Mouse (Mus musculus) intestine, embryonic 14.5 days (tissue): Measurements from ENCODE around the gene Map3k12. TPM values are rescaled to one million over a fixed set of nuclear protein-coding genes. Genes with fewer than 3 reads are reported as not detected.

Source experiments
- ATAC-seq: fragments of 200-750 bp; cut with Nextera tagmentation; replicated peaks from 2 replicates; pipeline ENCODE4 v1.8.0; 2017; ENCODE audit warnings: low read depth, moderate number of reproducible peaks, moderate TSS enrichment, moderate library complexity; ENCODE audit not compliant: low FRiP score, low TSS enrichment
- DNase-seq: peaks from one replicate; pipeline ENCODE4 v3.0.0-alpha.2; 2018; ENCODE audit warnings: low spot score
- H3K27ac ChIP-seq: fragments of 300-500 bp; sonication (generic); 2 replicates; pipeline ENCODE4 v1.5.1; 2014; ENCODE audit warnings: low read depth, mild to moderate bottlenecking, control low read depth
- H3K27me3 ChIP-seq: fragments of 300-500 bp; sonication (generic); replicated peaks from 2 replicates; pipeline ENCODE4 v1.6.1; 2014; ENCODE audit warnings: low read length, control low read depth; ENCODE audit not compliant: control insufficient read depth, insufficient read depth
- H3K36me3 ChIP-seq: fragments of 300-500 bp; sonication (generic); 2 replicates; pipeline ENCODE4 v1.6.1; 2014; ENCODE audit warnings: low read length, control low read depth; ENCODE audit not compliant: control insufficient read depth, insufficient read depth
- H3K4me1 ChIP-seq: fragments of 300-500 bp; sonication (generic); replicated peaks from 2 replicates; pipeline ENCODE4 v1.6.1; 2014; ENCODE audit warnings: low read length, control low read depth, mixed read lengths; ENCODE audit not compliant: control insufficient read depth, insufficient read depth
- H3K4me2 ChIP-seq: fragments of 300-500 bp; sonication (generic); 2 replicates; pipeline ENCODE4 v1.6.1; 2014; ENCODE audit warnings: low read length
- H3K4me3 ChIP-seq: fragments of 300-500 bp; sonication (generic); 2 replicates; pipeline ENCODE4 v1.5.1; 2014; ENCODE audit warnings: low read depth, low read length, control low read depth, mixed read lengths
- H3K9ac ChIP-seq: fragments of 300-500 bp; sonication (generic); 2 replicates; pipeline ENCODE4 v1.6.1; 2014; ENCODE audit warnings: mild to moderate bottlenecking, low read length
- H3K9me3 ChIP-seq: fragments of 300-500 bp; sonication (generic); 2 replicates; pipeline ENCODE4 v1.6.1; 2016; ENCODE audit warnings: low read length, control low read depth; ENCODE audit not compliant: control insufficient read depth
- WGBS: fragments of 180-500 bp; shearing (Covaris S2); extraction: QIAGEN DNeasy Blood & Tissue Kit; methylation state at CpG from one replicate; pipeline ENCODE4 v1.1.7; 2014; 5-methylcytosine and 5-hydroxymethylcytosine counted together
- polyA plus RNA-seq: library from polyadenylated mRNA; unstranded; fragments of >200 nt; fragmentation: Nextera tagmentation; extraction: Ambion mirVana; gene quantifications from 2 replicates; pipeline ENCODE4 v1.2.1, GENCODE M21; 2014

Gene Map3k12
- polyA plus RNA-seq, 1 experiment from 2014 or later, result 14.9 TPM

GRCm38 (mm10) chr15:102517976-102518858 lies 1.4 kb upstream of the Map3k12 start, which contains the start of gene Tarbp2:
Gene Tarbp2 (plus strand): TSS chr15:102518192.
- DNase-seq, result peak; percentile 98
- peaks cover 23% of the 10 kb centered on the region; the same call in 1 of the 2 replicates for H3K36me3 ChIP-seq
- WGBS, result under 1% methylated on average over 60 of the region's 60 CpGs
- H3K27me3 ChIP-seq, result no peaks in the 10 kb centered on the region
- peak; percentile 92 for ATAC-seq
- peak within 1 kb of the TSS; percentile 87 for H3K9ac ChIP-seq
- peak within 1 kb of the TSS; percentile 98 for H3K27ac ChIP-seq
- H3K4me1 ChIP-seq, result peaks cover 23% of the 10 kb centered on the region
- no peaks in the 10 kb centered on the region for H3K9me3 ChIP-seq
- peak within 1 kb of the TSS; percentile 85 for H3K4me2 ChIP-seq
- peak within 1 kb of the TSS; percentile 69 for H3K4me3 ChIP-seq

GRCm38 (mm10) chr15:102517631-102517975 lies 739 bp upstream of the Map3k12 start:
- Histone ChIP-seq H3K9ac (peak overlapping the region; percentile 60; the same call in 1 of the 2 replicates), H3K27me3 (no peaks in the 10 kb centered on the region), H3K36me3 (peaks cover 20% of the 10 kb centered on the region; the same call in 1 of the 2 replicates), H3K4me3 (peak overlapping the region; percentile 69), H3K9me3 (no peaks in the 10 kb centered on the region), H3K4me1 (peaks cover 23% of the 10 kb centered on the region), H3K4me2 (peak overlapping the region; percentile 85), H3K27ac (peak overlapping the region; percentile 98)
- ATAC-seq (no peak; the same call in 1 of the 2 replicates), DNase-seq (no peak)
- WGBS, result 1% methylated on average over 10 of the region's 10 CpGs

GRCm38 (mm10) chr15:102516293-102516692 lies 571 bp downstream of the Map3k12 start:
- 2% methylated on average over 11 of the region's 12 CpGs for WGBS
- H3K4me3 ChIP-seq, result peak overlapping the region; percentile 69
- H3K4me1 ChIP-seq, result peaks cover 30% of the 10 kb centered on the region
- H3K36me3 ChIP-seq, result peaks cover 7% of the 10 kb centered on the region; the same call in 1 of the 2 replicates
- peak overlapping the region; percentile 98; the same call in 1 of the 2 replicates for H3K27ac ChIP-seq
- peak overlapping the region; percentile 85 for H3K4me2 ChIP-seq
- H3K27me3 ChIP-seq, result no peaks in the 10 kb centered on the region
- H3K9ac ChIP-seq, result peak overlapping the region; percentile 60
- DNase-seq, result peak; percentile 53
- ATAC-seq, result no peak
- H3K9me3 ChIP-seq, result no peaks in the 10 kb centered on the region

- Histone ChIP-seq H3K4me1 (peaks cover 35% of the 10 kb centered on the region), H3K4me2 (peak overlapping the region; percentile 85), H3K9me3 (no peaks in the 10 kb centered on the region), H3K27ac (no peak overlapping the region), H3K27me3 (no peaks in the 10 kb centered on the region), H3K36me3 (peaks cover 2% of the 10 kb centered on the region; the same call in 1 of the 2 replicates), H3K9ac (peak overlapping the region; percentile 60), H3K4me3 (peak overlapping the region; percentile 69)
- no peak for ATAC-seq
- DNase-seq, result no peak
- WGBS, result 50% methylated on average over 4 of the region's 4 CpGs
Observed at GRCm38 (mm10) chr15:102515791-102516190, 1.1 kb downstream of the Map3k12 start.

- Histone ChIP-seq H3K9ac (no peak overlapping the region), H3K9me3 (no peaks in the 10 kb centered on the region), H3K27me3 (no peaks in the 10 kb centered on the region), H3K4me3 (no peak overlapping the region), H3K4me2 (no peak overlapping the region; the same call in 1 of the 2 replicates), H3K36me3 (no peaks in the 10 kb centered on the region), H3K4me1 (peaks cover 32% of the 10 kb centered on the region), H3K27ac (no peak overlapping the region)
- DNase-seq, result no peak
- no peak for ATAC-seq
- 91% methylated on average over 2 of the region's 2 CpGs for WGBS
Observed at GRCm38 (mm10) chr15:102515261-102515660, 1.6 kb downstream of the Map3k12 start.

- Histone ChIP-seq H3K4me3 (no peak overlapping the region), H3K9ac (no peak overlapping the region), H3K4me1 (peaks cover 28% of the 10 kb centered on the region), H3K27ac (no peak overlapping the region), H3K4me2 (no peak overlapping the region), H3K27me3 (no peaks in the 10 kb centered on the region), H3K36me3 (0 out of 2 replicates have a peak, but pooled peaks cover 5% of the 10 kb centered on the region), H3K9me3 (no peaks in the 10 kb centered on the region)
- ATAC-seq, result no peak
- WGBS, result 89% methylated on average over 3 of the region's 3 CpGs
- DNase-seq, result no peak
Observed at GRCm38 (mm10) chr15:102513004-102513403, 3.9 kb downstream of the Map3k12 start.

- Histone ChIP-seq H3K9ac (no peak overlapping the region), H3K4me3 (no peak overlapping the region), H3K4me2 (no peak overlapping the region), H3K27ac (no peak overlapping the region), H3K4me1 (peaks cover 28% of the 10 kb centered on the region), H3K27me3 (no peaks in the 10 kb centered on the region), H3K9me3 (no peaks in the 10 kb centered on the region), H3K36me3 (0 out of 2 replicates have a peak, but pooled peaks cover 8% of the 10 kb centered on the region)
- no peak for ATAC-seq
- no peak for DNase-seq
Observed at GRCm38 (mm10) chr15:102512471-102512870, 4.4 kb downstream of the Map3k12 start.

- no peaks in the 10 kb centered on the region for H3K27me3 ChIP-seq
- 0 out of 2 replicates have a peak, but pooled peaks cover 8% of the 10 kb centered on the region for H3K36me3 ChIP-seq
- DNase-seq, result no peak
- H3K9me3 ChIP-seq, result no peaks in the 10 kb centered on the region
- peaks cover 28% of the 10 kb centered on the region for H3K4me1 ChIP-seq
- no peak for ATAC-seq
- no peak overlapping the region for H3K4me3 ChIP-seq
- H3K4me2 ChIP-seq, result no peak overlapping the region
- no peak overlapping the region for H3K9ac ChIP-seq
- 0 out of 2 replicates have a peak overlapping the region, but pooled peaks have one; percentile 69 for H3K27ac ChIP-seq
- 46% methylated on average over 5 of the region's 5 CpGs for WGBS
Observed at GRCm38 (mm10) chr15:102512010-102512409, 4.9 kb downstream of the Map3k12 start.
